Mouse (Mus musculus) urinary bladder, postnatal 36 days (tissue): ENCODE data around the gene Cwc27.
A peak's percentile ranks its signal among the peaks of the same experiment; 100 is the strongest.

Experiments used
- DNase-seq, 2 experiments: peaks; one replicate each; pipeline ENCODE4 v3.0.0; 2022; ENCODE audit warnings: low spot score in 2 of 2, mixed read lengths in 1 of 2

Gene Cwc27

GRCm38 (mm10) chr13:104779104-104779670 is 37.8 kb downstream of the Cwc27 start:
- DNase-seq, result no peak

- DNase-seq, result no peak
These were observed 53.7 kb downstream of the Cwc27 start for GRCm38 (mm10) chr13:104763193-104763592.

- DNase-seq, result no peak
These were observed 54.5 kb downstream of the Cwc27 start for GRCm38 (mm10) chr13:104762401-104762800.

GRCm38 (mm10) chr13:104759381-104759780 is 57.6 kb downstream of the Cwc27 start:
- no peak for DNase-seq

GRCm38 (mm10) chr13:104747032-104747431 is 69.9 kb downstream of the Cwc27 start:
- no peak for DNase-seq

GRCm38 (mm10) chr13:104742866-104743265 is 74.1 kb downstream of the Cwc27 start:
- no peak for DNase-seq

- DNase-seq, result no peak
These were observed 87.5 kb downstream of the Cwc27 start for GRCm38 (mm10) chr13:104729261-104730046.

- DNase-seq, result no peak
These were observed 89.3 kb downstream of the Cwc27 start for GRCm38 (mm10) chr13:104727681-104728080.

GRCm38 (mm10) chr13:104720133-104720532 is 96.8 kb downstream of the Cwc27 start:
- DNase-seq, result no peak

- peak; percentile 44 to 50 for DNase-seq
These were observed 122.2 kb downstream of the Cwc27 start for GRCm38 (mm10) chr13:104694612-104695355.

GRCm38 (mm10) chr13:104692710-104693109 is 124.2 kb downstream of the Cwc27 start:
- DNase-seq, result no peak

- no peak for DNase-seq
These were observed 131.4 kb downstream of the Cwc27 start for GRCm38 (mm10) chr13:104685537-104685936.

GRCm38 (mm10) chr13:104684361-104685011 is 132.5 kb downstream of the Cwc27 start:
- DNase-seq, result no peak

GRCm38 (mm10) chr13:104681212-104681611 is 135.7 kb downstream of the Cwc27 start:
- no peak for DNase-seq

GRCm38 (mm10) chr13:104661188-104661587 is 155.8 kb downstream of the Cwc27 start:
- no peak for DNase-seq

GRCm38 (mm10) chr13:104660042-104660680 is 156.8 kb downstream of the Cwc27 start:
- no peak for DNase-seq

- no peak for DNase-seq
These were observed 160.2 kb downstream of the Cwc27 start for GRCm38 (mm10) chr13:104656666-104657272.

- no peak for DNase-seq
These were observed 161.8 kb downstream of the Cwc27 start for GRCm38 (mm10) chr13:104655137-104655536.

GRCm38 (mm10) chr13:104651763-104652162 is 165.2 kb downstream of the Cwc27 start:
- DNase-seq, result no peak

GRCm38 (mm10) chr13:104650654-104651053 is 166.3 kb downstream of the Cwc27 start:
- no peak for DNase-seq

- DNase-seq, result no peak
These were observed 166.8 kb downstream of the Cwc27 start for GRCm38 (mm10) chr13:104650145-104650544.
